Mouse (Mus musculus): Measurements from ENCODE around the gene Usp25. TPM values are rescaled to one million over a fixed set of nuclear protein-coding genes. Genes with fewer than 3 reads are reported as not detected.

The Usp25 gene
- total RNA-seq (2014; rRNA removed) (16.4 and 18.6 TPM in 2 replicates), polyA plus RNA-seq (2015; fragmentation: Nextera tagmentation; extraction: Ambion mirVana) (5.1 and 7.9 TPM in 2 replicates)

DNA sequence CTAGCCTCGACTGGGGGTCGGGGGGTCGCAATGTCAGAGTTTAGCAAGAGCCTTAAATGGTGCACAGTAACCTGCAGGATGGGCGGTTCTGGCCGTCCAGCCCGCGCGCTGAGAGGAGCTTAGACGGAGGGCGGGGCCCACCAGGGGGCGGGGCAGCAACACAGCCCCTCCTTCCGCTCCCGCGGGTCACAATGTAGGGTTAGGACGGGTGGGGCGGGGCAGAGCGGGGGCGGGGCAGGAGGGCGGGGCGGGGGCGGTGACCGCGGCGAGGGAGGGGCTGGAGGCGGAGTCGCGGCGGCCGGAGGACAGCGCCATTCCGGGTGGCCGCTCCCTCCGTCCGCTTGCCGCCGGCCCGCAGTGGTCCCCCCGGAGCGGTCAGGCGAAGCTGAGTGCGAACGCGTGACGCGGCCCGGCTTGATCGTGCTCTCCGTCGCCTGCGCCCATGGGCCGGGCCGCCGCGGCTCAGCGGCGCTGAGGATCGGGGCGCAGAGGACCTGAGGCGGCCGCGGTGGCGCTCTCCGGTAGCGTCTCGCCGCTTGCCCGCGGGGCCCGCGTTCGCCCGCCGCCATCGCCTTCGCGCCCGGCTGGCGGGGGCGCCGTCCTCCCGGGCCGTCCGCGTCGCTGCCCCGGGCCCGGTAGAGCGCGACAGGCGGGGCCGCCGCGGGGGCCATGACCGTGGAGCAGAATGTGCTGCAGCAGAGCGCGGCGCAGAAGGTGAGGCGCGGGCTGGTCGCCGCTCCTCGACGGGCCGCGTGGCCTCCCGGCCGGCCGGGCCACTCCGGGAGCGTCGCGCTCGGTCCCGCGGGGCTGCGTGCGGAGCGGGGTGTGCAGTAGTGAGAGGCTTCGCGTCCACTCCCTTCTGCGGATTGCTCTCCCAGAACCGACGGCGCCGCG is at the start of gene Usp25:
Usp25 (plus strand) TSS at position 280 of the 894 bp plus-strand sequence.
- no peaks in the 10 kb centered on the region for H3K27me3 ChIP-seq (ENCODE audit: insufficient read depth, low read length)
- H3K36me3 ChIP-seq (ENCODE audit: insufficient read depth), result no peaks in the 10 kb centered on the region
- H3K9me3 ChIP-seq (ENCODE audit: low read length), result no peaks in the 10 kb centered on the region
- DNase-seq, result peak; percentile 65
- peak; percentile 86 for ATAC-seq
- peak within 1 kb of the TSS; percentile 76 for H3K4me2 ChIP-seq (ENCODE audit: low read depth)
- H3K9ac ChIP-seq, result peak within 1 kb of the TSS; percentile 74
- peaks cover 8% of the 10 kb centered on the region for H3K4me1 ChIP-seq (ENCODE audit: insufficient read depth)
- peak within 1 kb of the TSS; percentile 79 for H3K4me3 ChIP-seq (ENCODE audit: low read depth, low read length)
- TF ChIP-seq CTCF (IDR thresholded peaks at IDR 0.05; ENCODE audit: low read depth), result peak; percentile 17; the same call in 1 of the 2 replicates
- WGBS, result under 1% methylated on average over 112 of the region's 126 CpGs
- H3K27ac ChIP-seq (ENCODE audit: low read depth, low read length), result peak within 1 kb of the TSS; percentile 79

DNA sequence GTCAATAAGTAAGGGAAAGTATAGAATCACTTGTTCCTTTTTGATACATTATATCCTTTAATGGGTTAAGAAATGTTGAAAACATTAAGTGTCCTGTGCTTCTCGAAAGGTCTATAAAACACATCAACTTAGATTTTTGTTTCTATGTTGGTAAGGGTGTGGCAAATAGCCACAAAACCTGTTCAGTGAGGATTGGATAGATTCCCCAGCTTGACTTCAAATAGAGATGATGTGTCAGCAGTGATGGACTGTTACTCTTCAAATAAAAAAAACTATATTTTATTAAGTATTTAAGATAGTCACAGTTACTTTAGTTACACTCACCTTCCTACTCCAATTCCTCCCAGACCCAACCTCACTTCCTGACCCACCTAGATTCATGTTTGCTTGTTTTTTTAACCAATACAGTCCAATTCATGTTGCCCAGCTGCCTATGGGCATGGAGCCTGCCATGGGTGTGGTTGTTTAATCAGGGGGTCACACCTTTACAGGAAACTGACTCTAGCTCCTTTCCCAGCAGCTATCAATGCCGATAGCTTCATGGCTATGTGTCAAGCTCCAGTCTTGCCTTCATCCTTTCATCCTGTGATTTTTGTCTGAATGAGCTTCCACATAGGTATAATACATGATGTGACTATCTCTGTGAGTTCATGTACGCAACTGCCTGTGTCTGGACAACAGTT is 45.8 kb upstream of the Usp25 start:
- Histone ChIP-seq H3K4me2 (ENCODE audit: low read depth) (no peak overlapping the region), H3K9me3 (ENCODE audit: low read length) (no peaks in the 10 kb centered on the region), H3K4me1 (ENCODE audit: insufficient read depth) (no peaks in the 10 kb centered on the region), H3K27ac (ENCODE audit: low read depth, low read length) (no peak overlapping the region), H3K27me3 (ENCODE audit: insufficient read depth, low read length) (no peaks in the 10 kb centered on the region), H3K4me3 (ENCODE audit: low read depth, low read length) (no peak overlapping the region), H3K36me3 (ENCODE audit: insufficient read depth) (no peaks in the 10 kb centered on the region), H3K9ac (no peak overlapping the region)
- no peak for TF ChIP-seq CTCF (IDR thresholded peaks at IDR 0.05; ENCODE audit: low read depth)
- no peak for DNase-seq
- ATAC-seq, result no peak
- 92% methylated on average over 3 of the region's 3 CpGs for WGBS

DNA sequence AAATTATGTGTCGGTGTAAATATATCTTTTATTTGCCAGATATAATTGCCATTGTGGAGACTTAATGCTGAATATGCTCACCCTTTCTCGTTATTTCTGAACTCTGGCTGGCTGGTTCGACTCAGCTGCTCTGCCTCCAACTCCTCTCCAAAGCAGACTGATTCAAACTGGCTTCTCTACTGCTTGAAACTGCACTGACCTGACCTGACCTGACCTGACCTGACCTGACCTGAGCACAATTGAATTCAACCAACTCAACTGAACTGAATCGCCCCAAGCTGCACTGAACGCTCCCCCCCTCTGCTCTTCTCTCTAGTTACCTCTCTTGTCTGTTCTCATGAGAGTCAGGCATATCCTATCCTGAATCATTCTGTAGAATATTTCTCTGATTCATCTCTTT is 42.3 kb upstream of the Usp25 start:
- H3K4me1 ChIP-seq (ENCODE audit: insufficient read depth), result no peaks in the 10 kb centered on the region
- no peak for DNase-seq
- no peak for ATAC-seq
- H3K27me3 ChIP-seq (ENCODE audit: insufficient read depth, low read length), result no peaks in the 10 kb centered on the region
- H3K4me3 ChIP-seq (ENCODE audit: low read depth, low read length), result no peak overlapping the region
- 30% methylated on average over 5 of the region's 5 CpGs for WGBS
- no peak for TF ChIP-seq CTCF (IDR thresholded peaks at IDR 0.05; ENCODE audit: low read depth)
- no peak overlapping the region for H3K27ac ChIP-seq (ENCODE audit: low read depth, low read length)
- H3K4me2 ChIP-seq (ENCODE audit: low read depth), result no peak overlapping the region
- no peaks in the 10 kb centered on the region for H3K9me3 ChIP-seq (ENCODE audit: low read length)
- no peak overlapping the region for H3K9ac ChIP-seq
- no peaks in the 10 kb centered on the region for H3K36me3 ChIP-seq (ENCODE audit: insufficient read depth)

DNA sequence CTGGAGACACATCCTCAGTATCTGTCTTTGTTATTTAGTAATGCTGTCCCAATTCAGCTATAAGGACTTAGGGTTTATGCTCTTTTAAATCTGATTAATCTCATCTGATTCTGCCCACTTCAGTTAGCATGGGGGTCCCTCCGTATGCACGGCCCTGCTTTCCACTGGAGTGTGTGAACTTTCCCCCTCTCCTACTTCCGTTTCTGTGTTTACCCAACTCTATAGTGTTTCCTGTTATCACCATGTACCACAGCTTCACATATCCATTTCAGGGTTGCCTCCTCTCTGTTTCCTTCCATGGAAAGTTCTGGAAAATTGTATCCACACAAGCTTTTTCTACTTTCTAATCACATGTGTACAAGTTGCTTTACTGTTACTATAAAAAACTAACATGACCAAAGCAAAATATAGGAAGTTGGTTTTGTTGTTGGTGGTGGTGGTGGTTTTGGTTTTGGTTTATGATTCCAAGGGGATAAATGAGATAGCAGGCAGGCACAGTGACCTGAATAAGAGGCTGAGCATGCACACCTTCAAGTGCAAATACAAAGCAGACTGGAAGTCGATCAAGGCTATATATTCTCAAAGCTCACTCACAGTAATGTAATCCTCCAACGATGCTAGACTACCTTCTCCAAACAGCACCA is 36.6 kb upstream of the Usp25 start:
- Histone ChIP-seq H3K4me2 (ENCODE audit: low read depth) (no peak overlapping the region), H3K4me3 (ENCODE audit: low read depth, low read length) (no peak overlapping the region), H3K9me3 (ENCODE audit: low read length) (no peaks in the 10 kb centered on the region), H3K27ac (ENCODE audit: low read depth, low read length) (no peak overlapping the region), H3K36me3 (ENCODE audit: insufficient read depth) (no peaks in the 10 kb centered on the region), H3K9ac (no peak overlapping the region), H3K4me1 (ENCODE audit: insufficient read depth) (no peaks in the 10 kb centered on the region), H3K27me3 (ENCODE audit: insufficient read depth, low read length) (no peaks in the 10 kb centered on the region)
- ATAC-seq (no peak), DNase-seq (no peak)
- TF ChIP-seq CTCF (IDR thresholded peaks at IDR 0.05; ENCODE audit: low read depth), result no peak
- 92% methylated on average over 5 of the region's 5 CpGs for WGBS

DNA sequence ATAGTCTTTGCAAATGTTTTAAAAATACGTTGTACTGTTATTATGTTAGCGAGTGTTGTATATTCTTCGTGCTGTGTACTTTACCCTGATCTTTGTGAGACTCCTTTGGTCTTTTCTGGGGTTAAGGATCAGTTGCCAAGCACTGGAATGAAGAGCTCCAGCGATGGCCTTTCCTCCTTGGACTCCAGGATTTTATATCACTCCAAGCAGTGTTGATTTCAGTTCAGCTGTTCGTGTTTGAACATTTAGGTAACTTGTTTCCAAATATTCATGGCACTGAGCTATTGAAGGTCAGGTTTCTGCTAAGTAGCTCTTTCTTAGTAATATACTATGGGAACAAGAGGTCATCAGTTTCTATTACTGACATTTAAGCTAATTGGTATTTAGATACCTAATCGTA is 29.8 kb upstream of the Usp25 start:
- no peak for DNase-seq
- 90% methylated on average over 6 of the region's 6 CpGs for WGBS

DNA sequence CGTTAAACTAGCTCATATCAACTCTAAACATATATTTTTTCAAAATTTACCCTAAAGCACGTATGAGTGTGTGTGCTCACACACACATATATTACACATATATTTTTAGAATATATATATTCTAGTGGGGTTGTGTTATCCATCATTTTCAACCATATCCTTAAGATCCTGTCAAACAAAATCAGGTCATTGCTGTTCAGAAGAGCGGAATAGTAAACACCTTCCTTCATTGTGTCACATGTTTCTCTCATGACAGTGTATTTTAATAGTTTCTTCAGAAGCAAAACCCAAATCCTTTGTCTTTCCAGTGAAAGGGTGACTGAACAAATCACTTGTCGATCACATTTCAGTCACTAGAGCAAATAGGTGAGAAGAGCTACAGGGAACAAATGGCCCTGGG is 25.8 kb upstream of the Usp25 start:
- H3K9me3 ChIP-seq (ENCODE audit: low read length), result no peaks in the 10 kb centered on the region
- H3K27ac ChIP-seq (ENCODE audit: low read depth, low read length), result no peak overlapping the region
- H3K4me3 ChIP-seq (ENCODE audit: low read depth, low read length), result no peak overlapping the region
- no peak overlapping the region for H3K9ac ChIP-seq
- ATAC-seq (no peak), DNase-seq (no peak)
- TF ChIP-seq CTCF (IDR thresholded peaks at IDR 0.05; ENCODE audit: low read depth), result no peak
- 88% methylated on average over 4 of the region's 4 CpGs for WGBS
- H3K4me1 ChIP-seq (ENCODE audit: insufficient read depth), result no peaks in the 10 kb centered on the region
- no peak overlapping the region for H3K4me2 ChIP-seq (ENCODE audit: low read depth)
- no peaks in the 10 kb centered on the region for H3K27me3 ChIP-seq (ENCODE audit: insufficient read depth, low read length)
- H3K36me3 ChIP-seq (ENCODE audit: insufficient read depth), result no peaks in the 10 kb centered on the region

More for the DNA sequence above, 29.8 kb upstream of the Usp25 start:
- H3K36me3 ChIP-seq (ENCODE audit: insufficient read depth), result no peaks in the 10 kb centered on the region
- no peaks in the 10 kb centered on the region for H3K4me1 ChIP-seq (ENCODE audit: insufficient read depth)
- no peaks in the 10 kb centered on the region for H3K27me3 ChIP-seq (ENCODE audit: insufficient read depth, low read length)
- no peak for ATAC-seq
- H3K27ac ChIP-seq (ENCODE audit: low read depth, low read length), result no peak overlapping the region
- H3K4me3 ChIP-seq (ENCODE audit: low read depth, low read length), result no peak overlapping the region
- TF ChIP-seq CTCF (IDR thresholded peaks at IDR 0.05; ENCODE audit: low read depth), result no peak
- H3K9ac ChIP-seq, result no peak overlapping the region
- H3K9me3 ChIP-seq (ENCODE audit: low read length), result no peaks in the 10 kb centered on the region
- no peak overlapping the region for H3K4me2 ChIP-seq (ENCODE audit: low read depth)
